Mouse (Mus musculus) olfactory bulb, adult 2 months (tissue): ENCODE results near the gene Slc46a3. TPM values are rescaled to one million over a fixed set of nuclear protein-coding genes. Genes with fewer than 3 reads are reported as not detected.

Experiments used
- H3K27ac ChIP-seq: fragments of 200-500 bp; 2 replicates; pipeline ENCODE4 v1.5.1; 2012; ENCODE audit warnings: low read depth, low read length; ENCODE audit not compliant: insufficient read depth
- H3K4me1 ChIP-seq: fragments of 200-500 bp; 2 replicates; pipeline ENCODE4 v1.6.1; 2012; ENCODE audit warnings: low read length; ENCODE audit not compliant: control insufficient read depth, insufficient read depth
- H3K4me3 ChIP-seq: fragments of 200-500 bp; 2 replicates; pipeline ENCODE4 v1.5.1; 2012; ENCODE audit warnings: mild to moderate bottlenecking, low read depth, low read length, moderate library complexity; ENCODE audit not compliant: insufficient read depth
- CTCF ChIP-seq: fragments of 200-500 bp; IDR thresholded peaks from 2 replicates; pipeline ENCODE4 v1.5.1; 2012; ENCODE audit warnings: low read depth, mild to moderate bottlenecking, low read length, moderate library complexity; ENCODE audit not compliant: insufficient read depth
- POLR2A ChIP-seq: fragments of 200-500 bp; IDR thresholded peaks from 2 replicates; pipeline ENCODE4 v1.6.1; 2012; ENCODE audit warnings: mild to moderate bottlenecking, low read depth, low read length, moderate library complexity; ENCODE audit not compliant: insufficient read depth
- WGBS: fragments of 180-500 bp; shearing (Covaris S2); methylation state at CpG from one replicate; pipeline ENCODE4 v1.1.7; 2018; 5-methylcytosine and 5-hydroxymethylcytosine counted together
- polyA plus RNA-seq: library from polyadenylated mRNA; stranded (reverse); fragments of >200 nt; gene quantifications from 2 replicates; pipeline ENCODE4 v1.2.4, GENCODE M21; 2012; ENCODE audit warnings: low replicate concordance; ENCODE audit not compliant: missing spikeins, insufficient read depth, insufficient read length

Slc46a3 gene
- polyA plus RNA-seq, 1 experiment, result not detected

DNA sequence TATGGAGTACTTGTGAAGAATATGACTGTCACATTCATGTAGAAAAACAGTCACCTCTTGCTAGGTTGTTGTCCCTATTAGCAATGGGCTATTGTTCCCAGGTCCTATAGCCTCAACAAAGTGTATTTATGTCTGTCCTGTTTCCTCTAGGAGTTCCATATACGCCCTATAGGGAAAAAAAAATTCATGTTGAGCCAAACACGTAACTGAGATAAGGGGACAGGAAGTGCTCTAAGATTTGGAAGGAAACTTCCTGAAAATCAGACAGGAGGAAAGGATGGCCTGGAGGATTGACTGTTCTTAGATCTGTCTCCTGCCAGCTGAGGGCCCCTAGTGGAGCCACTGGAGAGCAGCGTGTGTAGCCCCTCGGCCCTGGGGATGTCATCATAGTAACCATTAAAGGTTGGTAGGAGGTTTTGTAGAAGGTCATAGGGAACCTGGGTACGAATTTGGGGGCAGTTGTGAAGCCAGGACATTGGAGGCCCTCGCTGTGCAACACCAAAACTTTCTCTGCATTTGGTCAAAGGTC lies 20.5 kb upstream of the Slc46a3 start:
- no peak overlapping the region for H3K27ac ChIP-seq
- WGBS, result 68% methylated on average over 6 of the region's 6 CpGs
- no peak overlapping the region for H3K4me3 ChIP-seq
- H3K4me1 ChIP-seq, result peaks cover 6% of the 10 kb centered on the region
- TF ChIP-seq CTCF (no peak), POLR2A (no peak)

DNA sequence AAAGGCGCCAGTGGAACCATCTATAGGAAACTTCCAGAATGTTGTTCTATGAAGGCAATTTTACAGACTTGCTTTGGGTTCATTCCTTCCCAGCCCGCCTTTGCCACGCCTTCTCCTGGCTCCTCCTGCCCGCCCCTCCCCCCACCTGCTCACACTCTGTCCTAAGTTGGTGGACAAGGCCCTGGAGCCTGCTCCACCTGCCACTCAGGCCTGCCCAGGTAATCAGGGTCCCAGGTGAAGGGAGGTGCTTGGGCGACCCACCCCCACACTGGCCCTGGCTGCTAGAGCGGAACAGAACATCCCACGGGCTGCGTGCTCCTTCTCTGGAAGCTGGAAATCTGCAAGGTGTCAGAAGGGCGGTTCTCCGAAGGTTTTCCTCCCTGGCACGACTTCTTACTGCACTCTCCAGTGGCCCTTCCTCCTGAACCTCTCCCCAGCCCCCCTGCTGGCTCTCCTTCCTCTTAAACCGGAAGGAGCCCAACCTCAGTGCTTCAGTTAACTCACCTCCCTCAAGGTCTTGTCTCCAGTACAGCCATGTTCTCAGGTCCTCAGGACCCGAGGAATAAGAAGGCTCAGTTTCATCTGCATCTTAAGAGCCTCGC lies 18.7 kb upstream of the Slc46a3 start:
- Histone ChIP-seq H3K27ac (no peak overlapping the region), H3K4me1 (peaks cover 6% of the 10 kb centered on the region), H3K4me3 (no peak overlapping the region)
- no peak for TF ChIP-seq CTCF
- TF ChIP-seq POLR2A, result no peak
- WGBS, result 53% methylated on average over 14 of the region's 14 CpGs

DNA sequence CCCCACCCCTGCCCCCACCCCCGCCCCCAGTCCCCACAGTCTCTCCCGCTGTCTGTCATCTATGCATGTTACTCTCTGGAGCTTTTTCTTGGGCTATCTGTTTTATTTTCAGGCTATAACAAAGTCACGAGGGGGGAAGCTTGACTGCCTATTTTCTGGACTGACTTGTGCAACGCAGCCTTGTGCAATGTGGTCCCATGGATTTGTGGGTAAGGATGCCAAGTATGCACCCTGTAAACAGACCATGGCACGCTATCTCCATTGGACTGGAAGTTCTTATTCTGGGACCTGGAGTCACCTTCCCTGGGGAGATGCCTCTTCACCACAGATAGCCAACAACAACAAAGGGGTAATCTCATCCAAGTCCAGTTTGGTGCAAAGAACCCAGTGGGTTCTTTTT lies 17.1 kb upstream of the Slc46a3 start:
- H3K4me1 ChIP-seq, result 0 out of 2 replicates have a peak, but pooled peaks cover 4% of the 10 kb centered on the region
- TF ChIP-seq POLR2A (no peak), CTCF (no peak)
- 74% methylated on average over 5 of the region's 5 CpGs for WGBS

DNA sequence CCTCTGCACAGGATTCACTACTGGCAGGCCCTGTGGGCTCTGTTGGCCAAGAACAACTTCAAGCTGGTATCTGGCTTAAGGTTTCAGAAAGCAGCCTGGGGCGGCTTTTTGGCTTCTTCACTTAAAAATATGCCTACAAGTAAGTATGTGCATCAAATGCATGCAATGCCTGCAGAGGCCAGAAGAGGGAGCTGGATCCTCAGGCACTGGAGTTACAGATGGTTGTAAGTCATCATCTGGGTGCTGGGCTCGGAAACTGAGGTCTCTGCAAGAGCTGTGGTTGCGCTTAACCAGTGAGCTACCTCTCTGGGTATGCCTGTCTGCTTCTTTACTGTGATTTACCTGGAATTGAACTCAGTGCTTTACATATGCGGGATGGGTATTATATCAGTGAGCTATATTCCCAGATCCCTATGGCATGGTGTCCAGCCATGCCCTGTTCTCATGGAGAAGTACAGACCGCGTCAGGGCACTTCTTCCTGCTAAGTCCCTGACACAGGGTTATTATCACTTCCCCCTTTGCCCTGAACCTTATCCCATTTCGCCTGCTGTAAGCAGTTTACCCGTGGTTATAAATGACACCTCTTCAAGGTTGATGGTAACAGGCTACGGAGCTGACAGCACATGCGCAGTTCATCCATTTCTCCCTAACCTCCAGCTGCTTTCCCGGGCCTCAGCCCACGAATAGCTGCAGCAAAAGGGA lies 16.3 kb upstream of the Slc46a3 start:
- no peak overlapping the region for H3K27ac ChIP-seq
- 92% methylated on average over 12 of the region's 12 CpGs for WGBS
- H3K4me3 ChIP-seq, result no peak overlapping the region
- TF ChIP-seq CTCF (no peak), POLR2A (no peak)
- H3K4me1 ChIP-seq, result 0 out of 2 replicates have a peak, but pooled peaks cover 4% of the 10 kb centered on the region

More for the DNA sequence above, 17.1 kb upstream of the Slc46a3 start:
- no peak overlapping the region for H3K27ac ChIP-seq
- H3K4me3 ChIP-seq, result no peak overlapping the region

DNA sequence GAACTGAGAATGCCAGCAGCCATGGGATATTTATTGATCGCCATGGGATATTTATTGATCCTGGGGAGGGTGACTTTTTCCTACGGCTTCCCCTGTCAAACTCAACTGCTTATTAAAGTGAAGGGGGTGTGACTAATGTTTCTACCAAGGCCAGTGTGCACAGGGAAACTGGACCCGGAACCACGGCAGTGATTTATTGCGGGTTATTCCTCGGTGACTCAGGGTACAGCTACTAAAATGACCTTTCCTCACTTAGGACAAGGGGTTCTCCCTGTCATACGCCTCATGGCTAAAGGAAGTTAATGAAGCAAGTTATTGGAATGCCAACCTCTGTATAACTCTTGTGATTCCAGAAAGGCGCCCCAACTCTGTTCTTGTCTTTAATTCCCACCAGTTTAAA lies 13.2 kb upstream of the Slc46a3 start:
- TF ChIP-seq CTCF, result no peak
- 90% methylated on average over 8 of the region's 8 CpGs for WGBS

DNA sequence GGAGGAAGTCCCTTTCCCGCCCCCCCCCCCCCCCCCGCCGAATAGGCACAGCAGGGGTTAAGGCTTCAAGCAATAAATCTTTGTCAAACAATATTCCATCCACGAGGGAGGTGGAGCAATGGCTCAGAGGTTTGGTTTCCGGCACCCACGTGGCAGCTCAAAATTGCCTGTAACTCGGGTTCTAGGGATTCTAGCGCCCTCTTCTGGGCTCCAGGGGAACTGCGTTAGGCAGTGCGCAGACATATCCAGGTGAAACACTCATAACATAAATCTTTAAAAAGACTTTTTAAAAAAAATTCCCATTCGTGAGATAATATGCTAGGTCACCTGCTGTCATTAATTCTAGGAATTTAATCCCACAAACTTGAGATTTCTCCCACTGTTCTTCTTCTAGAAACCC lies 12.5 kb upstream of the Slc46a3 start:
- Histone ChIP-seq H3K4me3 (no peak overlapping the region), H3K4me1 (no peaks in the 10 kb centered on the region), H3K27ac (no peak overlapping the region)
- 64% methylated on average over 11 of the region's 11 CpGs for WGBS
- no peak for TF ChIP-seq CTCF
- no peak for TF ChIP-seq POLR2A

More for the DNA sequence above, 13.2 kb upstream of the Slc46a3 start:
- H3K4me1 ChIP-seq, result no peaks in the 10 kb centered on the region
- H3K27ac ChIP-seq, result no peak overlapping the region
- H3K4me3 ChIP-seq, result no peak overlapping the region

DNA sequence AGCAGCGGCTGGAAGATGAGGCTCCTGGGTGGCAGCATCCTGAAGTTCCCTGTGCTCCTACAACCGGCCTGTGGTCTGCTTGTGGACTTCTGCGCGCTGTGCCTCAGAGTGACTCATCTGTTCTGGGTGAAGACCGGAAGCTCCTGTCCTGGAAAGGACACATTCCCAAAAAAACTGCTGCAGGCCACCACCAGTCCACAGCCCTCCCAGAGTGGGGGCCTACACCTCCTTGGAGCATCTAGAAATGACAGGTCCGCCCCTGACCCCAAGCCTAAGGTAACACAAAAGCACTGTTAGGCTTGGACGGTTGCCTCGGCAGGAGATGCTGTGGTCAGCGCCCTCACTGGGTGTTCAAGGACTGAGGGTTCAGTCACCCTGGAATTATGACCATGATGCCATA lies 8.6 kb upstream of the Slc46a3 start:
- no peak for TF ChIP-seq POLR2A
- TF ChIP-seq CTCF, result no peak
- Histone ChIP-seq H3K27ac (no peak overlapping the region), H3K4me1 (no peaks in the 10 kb centered on the region), H3K4me3 (no peak overlapping the region)
- 87% methylated on average over 9 of the region's 9 CpGs for WGBS

DNA sequence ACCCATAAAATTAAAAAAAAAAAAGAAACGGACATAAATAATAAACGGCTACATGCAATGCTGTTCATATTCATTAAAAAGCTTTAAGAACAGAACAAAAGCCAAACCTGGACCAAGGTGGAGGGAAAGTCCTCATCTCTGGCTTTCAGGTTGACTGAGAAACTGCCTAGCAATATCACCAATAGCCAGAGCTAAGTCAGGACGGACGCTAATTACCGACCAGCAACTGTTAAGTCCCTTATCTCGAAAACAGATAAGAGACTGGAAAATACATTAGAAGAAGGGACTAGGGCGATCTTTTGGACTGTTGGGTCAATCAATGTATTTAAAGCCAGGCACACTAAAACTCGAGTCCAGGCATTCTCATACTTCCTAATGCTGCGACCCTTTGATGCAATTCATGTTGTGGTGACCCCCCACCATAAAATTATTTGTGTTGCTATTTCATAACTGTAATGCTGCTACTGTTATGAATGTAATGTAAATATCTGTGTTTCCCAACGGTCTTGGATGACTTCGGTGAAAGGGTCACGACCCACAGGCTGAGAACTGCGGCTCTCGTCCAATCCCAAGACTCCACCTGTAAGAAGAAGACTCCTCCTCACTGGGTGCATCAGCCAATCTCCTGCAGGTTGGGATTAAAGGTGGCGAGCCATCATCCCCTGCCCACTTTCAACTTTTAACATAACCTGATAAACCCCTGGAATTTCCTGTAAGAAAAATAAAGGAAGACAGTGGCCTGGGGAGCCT lies 7.6 kb upstream of the Slc46a3 start:
- H3K27ac ChIP-seq, result no peak overlapping the region
- 90% methylated on average over 15 of the region's 15 CpGs for WGBS
- TF ChIP-seq CTCF (no peak), POLR2A (no peak)
- H3K4me1 ChIP-seq, result no peaks in the 10 kb centered on the region
- no peak overlapping the region for H3K4me3 ChIP-seq
